Mouse (Mus musculus): ENCODE measurements around the gene Fbxl7. TPM values are rescaled to one million over a fixed set of nuclear protein-coding genes. Genes with fewer than 3 reads are reported as not detected.
"Not testable (repeated sequence)": the region's sequence is repeated elsewhere in the genome, so short reads cannot be mapped to it uniquely, and the experiment has no call there.

The Fbxl7 gene
- total RNA-seq, 4 experiments from 2014 or later, result 4.9 to 7.9 (median 5.9) TPM

- DNase-seq (ENCODE audit: low spot score in 2 of 2), result no peak
Observed at GRCm38 (mm10) chr15:26812856-26813255, 82.5 kb downstream of the Fbxl7 start.

GRCm38 (mm10) chr15:26809569-26809968 lies 85.8 kb downstream of the Fbxl7 start:
- DNase-seq (ENCODE audit: low spot score in 2 of 2), result no peak

- no peak for DNase-seq (ENCODE audit: low spot score in 2 of 2)
Observed at GRCm38 (mm10) chr15:26804046-26804445, 91.3 kb downstream of the Fbxl7 start.

GRCm38 (mm10) chr15:26799457-26800021 lies 95.8 kb downstream of the Fbxl7 start:
- no peak for DNase-seq (ENCODE audit: low spot score in 2 of 2)

- no peak for DNase-seq (ENCODE audit: low spot score in 2 of 2)
Observed at GRCm38 (mm10) chr15:26795937-26796336, 99.4 kb downstream of the Fbxl7 start.

GRCm38 (mm10) chr15:26795518-26795917 lies 99.9 kb downstream of the Fbxl7 start:
- DNase-seq (ENCODE audit: low spot score in 2 of 2), result peak; percentile 56 to 69

GRCm38 (mm10) chr15:26787148-26787547 lies 108.2 kb downstream of the Fbxl7 start:
- DNase-seq (ENCODE audit: low spot score in 2 of 2), result no peak

- DNase-seq (ENCODE audit: low spot score in 2 of 2), result no peak
Observed at GRCm38 (mm10) chr15:26780557-26780956, 114.8 kb downstream of the Fbxl7 start.

GRCm38 (mm10) chr15:26779129-26779528 lies 116.3 kb downstream of the Fbxl7 start:
- no peak for DNase-seq (ENCODE audit: low spot score in 2 of 2)

GRCm38 (mm10) chr15:26775720-26776119 lies 119.7 kb downstream of the Fbxl7 start:
- no peak for DNase-seq (ENCODE audit: low spot score in 2 of 2)

GRCm38 (mm10) chr15:26774895-26775294 lies 120.5 kb downstream of the Fbxl7 start:
- DNase-seq (ENCODE audit: low spot score in 2 of 2), result no peak

GRCm38 (mm10) chr15:26761651-26762050 lies 133.7 kb downstream of the Fbxl7 start:
- no peak for DNase-seq (ENCODE audit: low spot score in 2 of 2)

GRCm38 (mm10) chr15:26748484-26748883 lies 146.9 kb downstream of the Fbxl7 start:
- DNase-seq (ENCODE audit: low spot score in 2 of 2), result no peak

GRCm38 (mm10) chr15:26732366-26732765 lies 163.0 kb downstream of the Fbxl7 start:
- no peak for DNase-seq (ENCODE audit: low spot score in 2 of 2)

GRCm38 (mm10) chr15:26730760-26731159 lies 164.6 kb downstream of the Fbxl7 start:
- DNase-seq (ENCODE audit: low spot score in 2 of 2), result peak; percentile 66 to 71

- not testable (repeated sequence) for DNase-seq (ENCODE audit: low spot score in 2 of 2)
Observed at GRCm38 (mm10) chr15:26729341-26729740, 166.0 kb downstream of the Fbxl7 start.

GRCm38 (mm10) chr15:26718390-26719036 lies 176.9 kb downstream of the Fbxl7 start:
- no peak for DNase-seq (ENCODE audit: low spot score in 2 of 2)

GRCm38 (mm10) chr15:26717952-26718351 lies 177.4 kb downstream of the Fbxl7 start:
- no peak for DNase-seq (ENCODE audit: low spot score in 2 of 2)

- no peak for DNase-seq (ENCODE audit: low spot score in 2 of 2)
Observed at GRCm38 (mm10) chr15:26716181-26716580, 179.2 kb downstream of the Fbxl7 start.

GRCm38 (mm10) chr15:26715635-26716034 lies 179.7 kb downstream of the Fbxl7 start:
- DNase-seq (ENCODE audit: low spot score in 2 of 2), result no peak

- no peak for DNase-seq (ENCODE audit: low spot score in 2 of 2)
Observed at GRCm38 (mm10) chr15:26712271-26712670, 183.1 kb downstream of the Fbxl7 start.

- DNase-seq (ENCODE audit: low spot score in 2 of 2), result no peak
Observed at GRCm38 (mm10) chr15:26704966-26705365, 190.4 kb downstream of the Fbxl7 start.

- DNase-seq (ENCODE audit: low spot score in 2 of 2), result no peak
Observed at GRCm38 (mm10) chr15:26703156-26703840, 192.1 kb downstream of the Fbxl7 start.

Data from layer of hippocampus, adult 8-10 months (tissue).